Mouse (Mus musculus): ENCODE measurements around the gene Pam16. TPM values are rescaled to one million over a fixed set of nuclear protein-coding genes. Genes with fewer than 3 reads are reported as not detected.

The Pam16 gene
- polyA plus RNA-seq, 1 experiment from 2014 or later = 75.3 TPM

DNA sequence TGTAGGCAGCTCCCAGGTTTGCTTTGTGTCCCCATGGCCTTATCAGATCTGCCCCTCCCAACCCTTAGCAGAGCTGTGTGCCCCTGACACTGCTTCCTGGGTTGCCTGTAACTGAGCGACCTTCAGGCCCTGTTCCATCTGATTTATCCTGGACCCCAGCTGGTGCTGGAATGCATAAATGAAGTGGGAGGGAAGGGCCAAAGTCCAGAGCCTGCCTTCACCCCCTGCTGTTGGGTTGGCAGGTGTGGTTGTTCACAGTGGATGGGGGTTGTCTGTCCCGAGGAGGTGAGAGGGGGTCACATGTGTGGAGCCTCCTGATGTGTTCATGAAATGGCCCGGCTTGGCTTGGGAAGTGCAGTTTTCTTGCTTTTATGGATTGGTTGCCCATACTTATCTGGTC lies 22.6 kb downstream of the Pam16 start:
- WGBS = 19% methylated on average over 3 of the region's 3 CpGs
- Histone ChIP-seq H3K9ac (ENCODE audit: low read length) (peak overlapping the region; percentile 56), H3K4me3 (replicated peaks; ENCODE audit: low read length) (no peak overlapping the region), H3K9me3 (replicated peaks; ENCODE audit: control insufficient read depth, low read length) (no peaks in the 10 kb centered on the region), H3K27ac (ENCODE audit: low read length) (peak overlapping the region; percentile 39), H3K27me3 (ENCODE audit: control insufficient read depth, insufficient read depth, low read length) (no peaks in the 10 kb centered on the region), H3K4me2 (ENCODE audit: low read depth, low read length) (0 out of 2 replicates have a peak overlapping the region, but pooled peaks have one; percentile 7), H3K36me3 (ENCODE audit: control insufficient read depth, insufficient read depth, low read length) (no peaks in the 10 kb centered on the region), H3K4me1 (ENCODE audit: control insufficient read depth, insufficient read depth, low read length) (peaks cover 81% of the 10 kb centered on the region)
- peak; percentile 19; the same call in 1 of the 2 replicates for ATAC-seq (ENCODE audit: insufficient read depth, low FRiP score)

DNA sequence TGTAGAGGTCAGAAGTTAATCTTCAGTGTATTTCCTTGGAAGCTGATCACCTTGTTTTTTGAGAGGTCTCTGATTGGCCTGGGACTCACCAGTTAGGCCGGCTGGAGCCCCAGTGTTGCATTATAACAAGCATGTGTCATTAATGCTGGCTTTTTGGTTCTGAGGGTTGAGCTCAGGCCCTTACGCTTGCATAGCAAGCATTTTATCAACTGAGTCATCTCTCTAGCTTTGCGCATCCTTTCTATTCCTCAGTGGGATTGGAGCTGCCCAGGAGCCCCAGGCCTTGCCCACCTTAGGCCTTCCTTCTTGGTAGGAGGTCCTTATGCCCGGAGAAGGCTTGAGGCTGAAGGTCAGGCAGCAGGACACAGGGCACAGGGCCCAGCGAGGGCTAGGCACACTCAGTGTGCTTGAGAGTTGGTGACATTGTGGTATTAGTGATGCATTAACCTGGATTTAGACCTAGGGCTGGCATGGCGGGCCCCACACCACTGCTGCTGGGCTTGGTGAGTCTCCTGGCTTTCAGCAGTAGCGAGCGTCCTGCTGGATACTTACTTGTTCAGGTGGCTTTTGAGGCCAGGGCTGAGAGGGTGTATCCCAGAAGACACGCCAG lies 24.0 kb downstream of the Pam16 start:
- no peaks in the 10 kb centered on the region for H3K9me3 ChIP-seq (replicated peaks; ENCODE audit: control insufficient read depth, low read length)
- peaks cover 81% of the 10 kb centered on the region for H3K4me1 ChIP-seq (ENCODE audit: control insufficient read depth, insufficient read depth, low read length)
- peak overlapping the region; percentile 22; the same call in 1 of the 2 replicates for H3K9ac ChIP-seq (ENCODE audit: low read length)
- 66% methylated on average over 9 of the region's 9 CpGs for WGBS
- no peaks in the 10 kb centered on the region for H3K27me3 ChIP-seq (ENCODE audit: control insufficient read depth, insufficient read depth, low read length)
- no peak for ATAC-seq (ENCODE audit: insufficient read depth, low FRiP score)
- peak overlapping the region; percentile 57 for H3K27ac ChIP-seq (ENCODE audit: low read length)
- H3K4me3 ChIP-seq (replicated peaks; ENCODE audit: low read length) = no peak overlapping the region
- H3K4me2 ChIP-seq (ENCODE audit: low read depth, low read length) = no peak overlapping the region
- no peaks in the 10 kb centered on the region for H3K36me3 ChIP-seq (ENCODE audit: control insufficient read depth, insufficient read depth, low read length)

DNA sequence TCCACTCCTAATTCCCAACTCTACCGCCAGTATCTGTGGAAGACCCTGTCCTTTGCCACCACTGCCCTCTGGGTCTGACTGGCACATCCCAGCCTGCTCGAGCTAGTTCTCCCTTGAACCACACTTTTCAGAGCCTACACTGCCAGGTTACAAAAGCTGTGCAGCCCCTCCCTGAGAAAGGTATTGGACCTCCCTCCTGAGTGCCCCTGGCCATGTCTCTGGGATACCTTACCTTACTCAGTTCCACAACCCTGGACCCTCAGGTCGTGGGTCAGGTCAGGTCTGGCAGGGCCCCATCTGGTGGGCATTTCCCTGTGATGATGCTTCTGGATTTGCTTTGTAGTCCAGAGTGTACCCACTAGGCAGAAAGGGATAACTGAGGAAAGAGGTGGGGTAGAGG lies 25.2 kb downstream of the Pam16 start:
- ATAC-seq (ENCODE audit: insufficient read depth, low FRiP score) = no peak
- Histone ChIP-seq H3K4me1 (ENCODE audit: control insufficient read depth, insufficient read depth, low read length) (peaks cover 79% of the 10 kb centered on the region), H3K4me2 (ENCODE audit: low read depth, low read length) (no peak overlapping the region), H3K9ac (ENCODE audit: low read length) (no peak overlapping the region), H3K4me3 (replicated peaks; ENCODE audit: low read length) (no peak overlapping the region), H3K27ac (ENCODE audit: low read length) (0 out of 2 replicates have a peak overlapping the region, but pooled peaks have one; percentile 24), H3K27me3 (ENCODE audit: control insufficient read depth, insufficient read depth, low read length) (no peaks in the 10 kb centered on the region), H3K36me3 (ENCODE audit: control insufficient read depth, insufficient read depth, low read length) (no peaks in the 10 kb centered on the region), H3K9me3 (replicated peaks; ENCODE audit: control insufficient read depth, low read length) (no peaks in the 10 kb centered on the region)
- 71% methylated on average over 3 of the region's 3 CpGs for WGBS

DNA sequence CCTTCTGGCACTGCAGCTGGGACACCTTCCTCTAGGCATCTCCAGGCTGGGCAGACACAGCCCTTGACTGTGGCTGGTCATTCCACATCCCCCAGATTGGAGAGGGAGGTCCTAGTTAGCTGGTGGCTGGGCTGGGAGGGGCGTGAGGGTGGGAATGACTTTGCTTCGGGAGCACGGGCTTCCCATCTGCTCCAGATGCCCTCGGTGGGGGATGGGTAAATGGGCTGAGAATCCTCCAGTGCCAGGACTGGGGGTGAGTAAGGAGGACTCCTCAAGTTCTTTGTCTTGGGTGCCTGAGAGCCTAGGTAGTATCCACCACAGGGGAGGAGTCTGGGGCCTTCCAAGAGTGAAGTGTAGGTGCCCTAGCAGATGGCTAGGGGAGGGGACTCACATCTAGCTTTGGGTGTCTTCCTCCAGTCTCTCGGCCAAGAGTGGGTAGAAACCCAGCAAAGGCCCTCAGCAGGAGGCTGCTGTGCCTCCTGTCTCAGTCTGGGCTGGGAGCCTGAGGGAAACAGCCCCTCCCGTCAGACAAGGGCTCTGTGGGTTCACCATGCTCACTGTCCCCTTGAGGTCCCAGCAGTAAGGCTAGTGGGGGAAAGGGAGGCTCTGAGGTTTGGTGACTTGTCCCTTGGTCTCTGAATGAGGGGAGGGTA lies 25.8 kb downstream of the Pam16 start:
- peak overlapping the region; percentile 6 for H3K9ac ChIP-seq (ENCODE audit: low read length)
- no peak overlapping the region for H3K4me2 ChIP-seq (ENCODE audit: low read depth, low read length)
- H3K27me3 ChIP-seq (ENCODE audit: control insufficient read depth, insufficient read depth, low read length) = no peaks in the 10 kb centered on the region
- no peak for ATAC-seq (ENCODE audit: insufficient read depth, low FRiP score)
- H3K4me1 ChIP-seq (ENCODE audit: control insufficient read depth, insufficient read depth, low read length) = peaks cover 73% of the 10 kb centered on the region
- no peaks in the 10 kb centered on the region for H3K9me3 ChIP-seq (replicated peaks; ENCODE audit: control insufficient read depth, low read length)
- no peaks in the 10 kb centered on the region for H3K36me3 ChIP-seq (ENCODE audit: control insufficient read depth, insufficient read depth, low read length)
- no peak overlapping the region for H3K4me3 ChIP-seq (replicated peaks; ENCODE audit: low read length)
- peak overlapping the region; percentile 24; the same call in 1 of the 2 replicates for H3K27ac ChIP-seq (ENCODE audit: low read length)
- WGBS = 24% methylated on average over 6 of the region's 6 CpGs

DNA sequence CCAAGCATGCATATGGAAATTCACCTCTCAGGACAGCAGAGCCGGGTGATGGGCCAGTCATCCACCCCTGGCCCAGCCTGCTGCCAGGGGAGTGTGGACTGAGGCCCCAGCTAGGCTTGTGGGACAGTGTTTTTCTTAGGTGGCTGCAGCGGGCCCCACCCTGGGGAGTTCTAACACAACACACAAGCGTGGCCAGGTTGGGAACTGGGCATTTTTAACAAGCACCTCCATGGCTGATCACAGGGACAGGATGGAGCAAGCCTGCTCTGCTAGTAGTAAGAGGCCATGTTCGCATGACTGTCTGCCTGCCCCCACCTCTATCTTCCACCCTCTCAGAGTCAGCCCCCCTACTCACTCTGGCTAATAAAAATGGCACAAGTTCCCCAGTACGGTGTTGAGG lies 26.7 kb downstream of the Pam16 start:
- 62% methylated on average over 5 of the region's 5 CpGs for WGBS
- no peak for ATAC-seq (ENCODE audit: insufficient read depth, low FRiP score)
- Histone ChIP-seq H3K4me1 (ENCODE audit: control insufficient read depth, insufficient read depth, low read length) (peaks cover 69% of the 10 kb centered on the region), H3K27ac (ENCODE audit: low read length) (no peak overlapping the region), H3K4me2 (ENCODE audit: low read depth, low read length) (no peak overlapping the region), H3K9me3 (replicated peaks; ENCODE audit: control insufficient read depth, low read length) (no peaks in the 10 kb centered on the region), H3K36me3 (ENCODE audit: control insufficient read depth, insufficient read depth, low read length) (no peaks in the 10 kb centered on the region), H3K9ac (ENCODE audit: low read length) (0 out of 2 replicates have a peak overlapping the region, but pooled peaks have one; percentile 10), H3K4me3 (replicated peaks; ENCODE audit: low read length) (no peak overlapping the region), H3K27me3 (ENCODE audit: control insufficient read depth, insufficient read depth, low read length) (no peaks in the 10 kb centered on the region)

DNA sequence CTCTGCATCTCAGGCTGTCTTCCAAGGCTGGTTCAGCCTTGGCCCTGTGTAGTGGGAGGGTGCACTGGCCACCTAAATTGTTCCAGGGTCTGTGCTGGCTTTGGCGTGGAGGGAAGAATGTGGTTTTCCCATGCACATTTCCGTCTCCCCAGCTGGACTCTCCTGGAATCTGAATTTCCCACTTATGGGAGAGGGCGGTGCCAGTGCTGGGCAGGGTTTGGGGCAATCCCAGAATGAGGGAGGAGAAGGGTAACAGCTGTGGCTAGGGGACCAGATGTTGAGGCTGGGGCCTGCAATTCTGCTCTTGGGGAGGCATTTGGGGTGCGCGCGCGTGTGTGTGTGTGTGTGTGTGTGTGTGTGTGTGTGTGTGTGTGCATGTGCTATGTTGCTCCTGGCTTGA lies 27.5 kb downstream of the Pam16 start:
- Histone ChIP-seq H3K36me3 (ENCODE audit: control insufficient read depth, insufficient read depth, low read length) (no peaks in the 10 kb centered on the region), H3K4me2 (ENCODE audit: low read depth, low read length) (peak overlapping the region; percentile 63), H3K27me3 (ENCODE audit: control insufficient read depth, insufficient read depth, low read length) (no peaks in the 10 kb centered on the region), H3K27ac (ENCODE audit: low read length) (peak overlapping the region; percentile 58), H3K9me3 (replicated peaks; ENCODE audit: control insufficient read depth, low read length) (no peaks in the 10 kb centered on the region), H3K4me1 (ENCODE audit: control insufficient read depth, insufficient read depth, low read length) (peaks cover 69% of the 10 kb centered on the region), H3K9ac (ENCODE audit: low read length) (0 out of 2 replicates have a peak overlapping the region, but pooled peaks have one; percentile 16), H3K4me3 (replicated peaks; ENCODE audit: low read length) (peak overlapping the region; percentile 12; the same call in 1 of the 2 replicates)
- WGBS = 62% methylated on average over 7 of the region's 7 CpGs
- ATAC-seq (ENCODE audit: insufficient read depth, low FRiP score) = no peak

DNA sequence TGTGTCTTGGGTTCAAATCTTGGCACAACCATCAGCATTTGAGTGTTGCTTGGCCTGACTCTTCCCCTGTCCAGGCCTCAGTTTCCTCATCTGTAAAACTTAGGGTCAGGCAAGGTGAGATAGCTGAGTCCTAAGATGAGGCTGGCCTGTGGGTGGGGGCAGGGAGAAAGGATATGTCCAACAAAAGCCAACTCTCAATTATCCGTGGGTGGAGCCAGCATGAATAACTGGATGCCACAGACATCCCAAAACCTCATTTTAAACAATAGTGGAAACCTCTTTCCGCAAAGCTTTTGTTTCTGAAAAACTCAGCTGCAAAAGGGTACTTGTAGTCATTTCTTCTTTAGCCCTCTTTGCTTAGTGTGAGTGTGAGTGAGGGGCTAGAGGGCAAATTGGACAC lies 28.0 kb downstream of the Pam16 start:
- no peaks in the 10 kb centered on the region for H3K36me3 ChIP-seq (ENCODE audit: control insufficient read depth, insufficient read depth, low read length)
- ATAC-seq (ENCODE audit: insufficient read depth, low FRiP score) = no peak
- peak overlapping the region; percentile 93; the same call in 1 of the 2 replicates for H3K9ac ChIP-seq (ENCODE audit: low read length)
- H3K9me3 ChIP-seq (replicated peaks; ENCODE audit: control insufficient read depth, low read length) = no peaks in the 10 kb centered on the region
- H3K4me1 ChIP-seq (ENCODE audit: control insufficient read depth, insufficient read depth, low read length) = peaks cover 65% of the 10 kb centered on the region
- H3K4me2 ChIP-seq (ENCODE audit: low read depth, low read length) = peak overlapping the region; percentile 63
- H3K27me3 ChIP-seq (ENCODE audit: control insufficient read depth, insufficient read depth, low read length) = no peaks in the 10 kb centered on the region
- H3K4me3 ChIP-seq (replicated peaks; ENCODE audit: low read length) = peak overlapping the region; percentile 80
- peak overlapping the region; percentile 91 for H3K27ac ChIP-seq (ENCODE audit: low read length)
- WGBS = 40% methylated on average over 2 of the region's 2 CpGs

DNA sequence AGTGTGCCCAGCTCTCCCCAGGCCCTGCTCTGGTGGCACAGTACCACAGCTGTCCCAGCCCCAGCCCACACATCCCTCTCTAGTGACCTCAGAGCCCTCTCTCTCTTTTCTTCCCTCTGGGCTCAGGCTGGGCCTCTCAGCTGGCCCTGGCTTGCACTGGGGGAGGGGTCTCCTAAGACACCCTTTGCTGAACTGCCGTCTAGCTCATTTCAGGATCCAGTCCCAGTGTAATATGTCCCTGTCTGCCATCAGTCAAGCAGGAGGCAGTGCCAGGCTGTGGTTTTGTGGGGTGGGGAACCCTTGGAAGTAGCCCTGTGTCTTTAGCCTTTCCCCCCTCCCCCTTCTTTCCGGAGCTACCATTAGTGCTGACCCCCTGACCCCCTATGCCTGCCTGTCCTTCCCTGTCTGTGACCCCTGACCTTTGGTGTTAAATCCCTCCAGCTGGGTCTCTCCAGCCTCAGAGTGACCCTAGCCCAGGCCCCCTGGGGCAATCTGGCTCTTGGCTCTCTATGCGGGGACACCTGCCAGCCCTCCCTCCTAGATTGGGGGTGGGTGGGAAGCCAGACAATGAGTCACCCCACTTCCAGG lies 28.6 kb downstream of the Pam16 start:
- Histone ChIP-seq H3K9ac (ENCODE audit: low read length) (peak overlapping the region; percentile 93), H3K27me3 (ENCODE audit: control insufficient read depth, insufficient read depth, low read length) (no peaks in the 10 kb centered on the region), H3K27ac (ENCODE audit: low read length) (peak overlapping the region; percentile 91; the same call in 1 of the 2 replicates), H3K9me3 (replicated peaks; ENCODE audit: control insufficient read depth, low read length) (no peaks in the 10 kb centered on the region), H3K4me1 (ENCODE audit: control insufficient read depth, insufficient read depth, low read length) (peaks cover 63% of the 10 kb centered on the region), H3K4me3 (replicated peaks; ENCODE audit: low read length) (peak overlapping the region; percentile 80), H3K4me2 (ENCODE audit: low read depth, low read length) (peak overlapping the region; percentile 63), H3K36me3 (ENCODE audit: control insufficient read depth, insufficient read depth, low read length) (no peaks in the 10 kb centered on the region)
- 20% methylated on average over 3 of the region's 3 CpGs for WGBS
- ATAC-seq (ENCODE audit: insufficient read depth, low FRiP score) = no peak

DNA sequence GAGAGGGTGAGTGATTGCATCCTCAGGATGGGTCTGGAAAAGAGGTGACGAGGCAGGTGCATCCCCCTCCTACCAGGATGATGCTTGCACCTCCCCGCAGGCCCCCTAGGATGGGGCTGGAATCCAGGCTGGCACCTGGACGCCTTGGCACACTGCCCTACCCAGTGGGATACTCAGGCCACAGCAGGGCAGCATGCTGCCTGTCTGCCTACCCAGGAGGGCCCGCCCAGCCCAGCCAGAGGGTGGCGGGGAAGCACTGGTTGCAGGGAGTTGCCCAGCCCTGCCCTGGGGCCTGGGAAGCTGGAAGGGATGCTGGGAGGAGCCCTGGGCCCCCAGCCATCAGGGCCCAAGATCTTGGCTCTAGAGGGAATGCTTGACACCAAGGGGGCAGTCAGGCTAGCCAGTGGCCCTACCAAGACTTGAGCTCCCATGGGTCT lies 29.2 kb downstream of the Pam16 start:
- H3K9me3 ChIP-seq (replicated peaks; ENCODE audit: control insufficient read depth, low read length) = no peaks in the 10 kb centered on the region
- H3K4me1 ChIP-seq (ENCODE audit: control insufficient read depth, insufficient read depth, low read length) = peaks cover 58% of the 10 kb centered on the region
- WGBS = 6% methylated on average over 5 of the region's 5 CpGs
- 0 out of 2 replicates have a peak, but pooled peaks cover under 1% of the 10 kb centered on the region for H3K36me3 ChIP-seq (ENCODE audit: control insufficient read depth, insufficient read depth, low read length)
- H3K27me3 ChIP-seq (ENCODE audit: control insufficient read depth, insufficient read depth, low read length) = no peaks in the 10 kb centered on the region
- peak overlapping the region; percentile 80 for H3K4me3 ChIP-seq (replicated peaks; ENCODE audit: low read length)
- ATAC-seq (ENCODE audit: insufficient read depth, low FRiP score) = peak; percentile 41
- peak overlapping the region; percentile 93 for H3K9ac ChIP-seq (ENCODE audit: low read length)
- H3K4me2 ChIP-seq (ENCODE audit: low read depth, low read length) = peak overlapping the region; percentile 63
- H3K27ac ChIP-seq (ENCODE audit: low read length) = peak overlapping the region; percentile 91

Measured in stomach, embryonic 16.5 days (tissue).